Mouse (Mus musculus) T-helper 2 cell (primary cell): ENCODE measurements at regions not wholly inside any gene's neighbourhood (a gene's known extent, or its start where the extent isn't known, plus 50 kb on each side); places are given as distances from the start of the nearest gene placed in this dataset.

Experiments
- in situ Hi-C: fragments of 300-600 bp; cut with MboI, MseI; formaldehyde crosslinking; loops from one replicate; pipeline ENCODE4 v1.15.1; 2025; ENCODE audit warnings: high pct_unique_total_duplicates

DNA sequence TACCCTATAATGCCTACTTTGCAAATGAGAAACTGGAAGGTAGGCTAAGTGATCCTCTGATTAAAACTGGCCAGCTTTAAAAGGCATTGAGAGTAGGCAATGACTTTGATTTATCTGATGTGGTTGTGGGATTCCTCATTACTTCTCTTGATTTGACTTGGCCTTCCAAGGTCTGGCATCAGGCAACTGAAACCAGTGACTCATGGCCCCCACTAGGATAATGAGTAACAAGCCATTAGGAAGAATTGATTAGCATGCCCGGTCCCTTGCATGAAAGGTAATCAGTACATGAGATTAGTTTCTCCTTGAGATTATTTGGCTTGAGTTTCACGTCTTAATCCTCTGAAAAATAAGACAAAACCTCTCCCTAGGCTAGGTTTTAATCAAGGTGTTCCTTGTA lies 56.8 kb upstream of the Magi1 start:
- in situ Hi-C loops = no loop called here

DNA sequence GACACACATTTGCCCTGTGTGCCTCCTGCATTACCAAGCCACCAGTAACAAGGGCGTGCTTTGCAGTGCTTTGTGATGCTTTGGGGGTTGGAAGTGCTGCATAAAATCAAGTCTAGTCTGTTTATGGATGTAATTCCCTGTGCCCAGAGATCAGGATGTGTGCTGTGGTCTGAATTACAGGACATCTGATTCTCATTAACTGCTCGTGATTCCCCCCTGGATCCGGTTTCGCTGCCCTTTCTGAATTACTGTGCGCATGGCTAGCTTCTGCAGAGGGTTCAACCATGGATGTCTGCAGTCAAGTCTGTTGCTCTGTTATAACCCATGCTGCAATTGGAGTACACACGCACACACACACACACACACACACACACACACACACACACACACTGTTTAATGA lies 52.5 kb upstream of the Magi1 start:
- in situ Hi-C loops = loop anchor here (10.0 kb wide), 1 partner anchor 1609 kb away; no protein-coding TSS in a partner anchor
